Mouse (Mus musculus) C2C12 (cell line): Measurements from ENCODE around the gene Mrps23. TPM values are rescaled to one million over a fixed set of nuclear protein-coding genes. Genes with fewer than 3 reads are reported as not detected.
A peak's percentile ranks its signal among the peaks of the same experiment; 100 is the strongest.

Experiments used
- H3K27me3 ChIP-seq: one replicate; pipeline ENCODE4 v1.6.1; 2011; ENCODE audit not compliant: control insufficient read depth, insufficient read depth, insufficient read length
- H3K36me3 ChIP-seq: one replicate; pipeline ENCODE4 v1.6.1; 2011; ENCODE audit not compliant: control insufficient read depth, insufficient read depth
- H3K4me3 ChIP-seq: one replicate; pipeline ENCODE4 v1.5.1; 2011; ENCODE audit warnings: mild to moderate bottlenecking, control low read depth; ENCODE audit not compliant: poor library complexity, insufficient read depth, severe bottlenecking
- H3K79me2 ChIP-seq: one replicate; pipeline ENCODE4 v1.6.1; 2011; ENCODE audit not compliant: control insufficient read depth, insufficient read depth
- H3K79me3 ChIP-seq: one replicate; pipeline ENCODE4 v1.6.1; 2011; ENCODE audit warnings: low read depth, control low read depth
- H3ac ChIP-seq: one replicate; pipeline ENCODE3; 2011; ENCODE audit warnings: low read depth; ENCODE audit not compliant: control insufficient read depth, insufficient read length
- CEBPB ChIP-seq: IDR thresholded peaks from one replicate; pipeline ENCODE4 v1.6.1; 2011; ENCODE audit warnings: low read depth, mild to moderate bottlenecking, control low read depth, moderate library complexity
- CTCF ChIP-seq: IDR thresholded peaks from one replicate; pipeline ENCODE4 v1.5.1; 2011; ENCODE audit not compliant: control insufficient read depth, insufficient read depth, insufficient read length
- FOSL1 ChIP-seq: IDR thresholded peaks from one replicate; pipeline ENCODE4 v1.8.0; 2011; ENCODE audit warnings: mild to moderate bottlenecking, low read length; ENCODE audit not compliant: poor library complexity, insufficient read depth, severe bottlenecking
- MAX ChIP-seq: IDR thresholded peaks from one replicate; pipeline ENCODE4 v1.6.1; 2011; ENCODE audit warnings: mild to moderate bottlenecking, control low read depth
- MYOD1 ChIP-seq: IDR thresholded peaks from one replicate; pipeline ENCODE4 v1.6.1; 2011; ENCODE audit warnings: low read depth; ENCODE audit not compliant: control insufficient read depth, insufficient read length
- MYOG ChIP-seq: IDR thresholded peaks from one replicate; pipeline ENCODE4 v1.6.1; 2011; ENCODE audit not compliant: control insufficient read depth, insufficient read length; ENCODE audit errors: extremely low read depth
- USF1 ChIP-seq: IDR thresholded peaks from one replicate; pipeline ENCODE4 v1.6.1; 2011; ENCODE audit warnings: low read depth, mild to moderate bottlenecking, control low read depth, moderate library complexity
- polyA plus RNA-seq: library from polyadenylated mRNA; unstranded; fragments of >200 nt; fragmentation: generic; extraction: Trizol; gene quantifications from one replicate; pipeline ENCODE4 v1.2.1, GENCODE M21; 2012; ENCODE audit warnings: missing spikeins

The Mrps23 gene
- polyA plus RNA-seq, 1 experiment, result 191 TPM

DNA sequence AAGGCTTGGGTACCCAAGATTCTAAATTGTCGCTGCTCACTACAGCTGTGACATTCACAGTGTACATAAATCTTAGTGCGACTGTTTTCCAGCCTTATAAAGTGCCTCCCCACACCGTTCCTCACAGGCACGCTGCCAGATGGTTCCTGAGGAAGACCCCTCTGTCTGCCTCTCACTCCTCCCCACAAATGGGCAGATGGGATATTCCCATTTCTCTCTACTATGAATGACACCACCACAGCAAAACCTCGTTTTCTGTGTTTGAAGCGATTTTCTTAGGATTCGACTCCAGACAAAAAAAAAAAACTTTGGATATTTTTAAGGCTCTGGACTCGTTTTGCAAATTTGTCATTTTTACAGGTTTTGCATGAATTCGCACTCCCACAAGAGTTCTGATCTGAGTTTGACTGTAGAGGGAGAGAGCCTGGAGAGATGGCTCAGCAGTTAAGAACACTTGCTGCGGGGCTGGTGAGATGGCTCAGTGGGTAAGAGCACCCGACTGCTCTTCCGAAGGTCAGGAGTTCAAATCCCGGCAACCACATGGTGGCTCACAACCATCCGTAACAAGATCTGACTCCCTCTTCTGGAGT, 41.5 kb downstream of the Mrps23 start:
- Histone ChIP-seq H3K36me3 (no peaks in the 10 kb centered on the region), H3ac (no peak overlapping the region), H3K4me3 (no peak overlapping the region), H3K79me3 (no peaks in the 10 kb centered on the region), H3K27me3 (no peaks in the 10 kb centered on the region), H3K79me2 (no peaks in the 10 kb centered on the region)
- no peak for TF ChIP-seq CEBPB
- TF ChIP-seq USF1, result no peak
- no peak for TF ChIP-seq MYOD1
- TF ChIP-seq CTCF, result no peak
- TF ChIP-seq MAX, result no peak
- no peak for TF ChIP-seq FOSL1
- no peak for TF ChIP-seq MYOG

DNA sequence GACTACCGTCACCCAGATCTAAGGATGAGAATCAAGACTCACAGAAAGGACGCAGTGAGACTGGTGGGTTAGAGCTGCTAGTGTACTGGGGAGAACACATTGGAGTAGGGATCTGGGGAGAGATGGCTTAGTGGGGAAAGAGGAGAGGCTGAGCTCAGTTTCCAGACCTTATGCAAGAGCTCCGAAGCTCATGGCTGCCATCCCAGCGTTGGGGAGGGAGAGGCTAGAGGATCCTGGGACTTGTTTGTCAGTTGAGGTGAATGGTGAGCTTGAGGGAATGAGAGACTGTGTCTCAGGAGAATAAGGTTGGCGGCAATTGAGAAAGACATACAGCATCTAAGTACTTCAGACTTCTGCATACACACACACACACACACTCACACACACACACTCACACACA, 44.4 kb downstream of the Mrps23 start:
- no peaks in the 10 kb centered on the region for H3K27me3 ChIP-seq
- H3K79me2 ChIP-seq, result no peaks in the 10 kb centered on the region
- TF ChIP-seq MYOD1, result no peak
- H3K79me3 ChIP-seq, result no peaks in the 10 kb centered on the region
- no peak overlapping the region for H3ac ChIP-seq
- H3K36me3 ChIP-seq, result no peaks in the 10 kb centered on the region
- no peak overlapping the region for H3K4me3 ChIP-seq

DNA sequence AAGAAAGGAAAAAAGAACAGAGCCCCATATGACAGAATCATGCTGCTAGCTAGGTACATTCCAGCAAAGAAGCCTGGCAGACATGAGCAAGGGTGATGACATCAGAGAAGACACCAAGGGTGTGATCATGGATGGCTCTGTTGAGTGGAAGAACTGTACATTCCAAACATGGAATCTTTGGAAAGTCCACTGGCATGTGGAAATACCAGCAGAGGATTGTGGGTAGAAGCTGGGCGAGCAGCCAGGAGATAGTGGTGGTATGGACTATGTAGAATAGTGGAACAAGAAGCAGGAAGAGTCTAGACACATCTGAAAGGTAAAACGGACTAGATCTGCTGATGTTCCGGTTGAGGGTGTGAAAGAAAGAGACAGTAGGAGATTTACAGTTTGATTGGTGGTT, 46.4 kb downstream of the Mrps23 start:
- Histone ChIP-seq H3K4me3 (no peak overlapping the region), H3K79me3 (no peaks in the 10 kb centered on the region), H3ac (no peak overlapping the region), H3K36me3 (no peaks in the 10 kb centered on the region), H3K79me2 (no peaks in the 10 kb centered on the region), H3K27me3 (no peaks in the 10 kb centered on the region)
- no peak for TF ChIP-seq MYOD1
- no peak for TF ChIP-seq CTCF

DNA sequence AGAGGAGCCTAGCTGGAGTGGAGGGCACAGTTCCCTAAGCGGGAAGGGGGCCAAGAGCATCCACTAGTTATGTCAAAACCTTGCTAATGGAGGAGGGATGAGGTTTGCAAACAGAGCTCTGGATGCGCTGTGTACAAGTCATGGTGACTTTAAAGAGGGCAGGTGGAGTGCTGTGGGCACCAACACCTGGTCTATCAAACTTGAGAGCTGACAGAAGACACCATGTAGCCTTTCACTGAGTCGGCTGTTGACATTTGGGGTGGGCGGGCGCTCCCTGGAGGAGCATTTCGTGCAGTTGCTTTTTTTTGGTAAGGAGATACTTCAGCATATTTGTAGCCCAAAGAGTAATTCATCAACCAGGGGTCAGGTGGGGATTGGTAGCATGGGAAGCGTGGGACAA, 47.1 kb downstream of the Mrps23 start:
- Histone ChIP-seq H3K27me3 (no peaks in the 10 kb centered on the region), H3K79me2 (no peaks in the 10 kb centered on the region), H3K4me3 (no peak overlapping the region), H3K36me3 (no peaks in the 10 kb centered on the region), H3ac (no peak overlapping the region), H3K79me3 (no peaks in the 10 kb centered on the region)
- TF ChIP-seq CEBPB, result no peak

DNA sequence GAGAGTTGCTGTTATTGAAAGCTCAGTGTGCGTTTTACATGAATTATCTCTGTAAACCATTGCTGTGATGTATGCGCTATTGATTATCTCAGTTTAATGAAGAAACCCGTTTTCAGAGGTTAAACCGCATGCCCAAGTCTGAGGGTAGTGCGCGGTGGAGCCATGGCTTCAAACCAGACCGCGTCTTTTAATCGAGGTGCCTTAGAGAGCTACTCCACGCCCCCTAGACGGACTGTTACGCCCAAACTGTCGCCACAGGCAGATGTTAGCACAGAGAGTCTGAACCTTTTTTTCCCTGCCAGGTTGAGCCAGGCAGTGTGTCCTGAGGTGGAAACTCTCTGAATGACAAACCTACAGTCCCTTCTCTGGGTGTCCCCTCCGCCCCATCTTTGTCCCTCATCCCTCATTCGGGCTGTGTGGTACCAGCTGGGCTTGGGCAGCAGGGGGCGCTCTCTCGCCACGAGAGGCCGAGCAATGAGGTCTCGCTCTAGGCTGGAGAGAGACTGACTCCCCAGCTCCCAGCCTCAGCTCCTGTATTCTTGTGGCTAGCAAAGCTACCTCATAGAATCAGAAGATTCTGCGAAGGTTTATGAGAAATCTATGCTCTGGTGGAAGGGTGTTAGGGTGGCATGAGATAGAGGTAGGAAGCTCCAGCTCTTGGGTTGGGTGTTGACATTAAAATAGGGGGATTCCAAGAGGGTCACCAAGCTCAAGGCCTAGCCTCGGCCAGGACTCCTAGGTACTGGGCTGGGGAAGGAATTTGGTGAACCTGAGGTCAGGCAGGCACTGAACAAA, 48.0 kb downstream of the Mrps23 start:
- no peak for TF ChIP-seq MYOG
- peak; percentile 87 for TF ChIP-seq CTCF
- Histone ChIP-seq H3K79me2 (no peaks in the 10 kb centered on the region), H3ac (no peak overlapping the region), H3K27me3 (no peaks in the 10 kb centered on the region), H3K4me3 (no peak overlapping the region), H3K79me3 (no peaks in the 10 kb centered on the region), H3K36me3 (no peaks in the 10 kb centered on the region)

DNA sequence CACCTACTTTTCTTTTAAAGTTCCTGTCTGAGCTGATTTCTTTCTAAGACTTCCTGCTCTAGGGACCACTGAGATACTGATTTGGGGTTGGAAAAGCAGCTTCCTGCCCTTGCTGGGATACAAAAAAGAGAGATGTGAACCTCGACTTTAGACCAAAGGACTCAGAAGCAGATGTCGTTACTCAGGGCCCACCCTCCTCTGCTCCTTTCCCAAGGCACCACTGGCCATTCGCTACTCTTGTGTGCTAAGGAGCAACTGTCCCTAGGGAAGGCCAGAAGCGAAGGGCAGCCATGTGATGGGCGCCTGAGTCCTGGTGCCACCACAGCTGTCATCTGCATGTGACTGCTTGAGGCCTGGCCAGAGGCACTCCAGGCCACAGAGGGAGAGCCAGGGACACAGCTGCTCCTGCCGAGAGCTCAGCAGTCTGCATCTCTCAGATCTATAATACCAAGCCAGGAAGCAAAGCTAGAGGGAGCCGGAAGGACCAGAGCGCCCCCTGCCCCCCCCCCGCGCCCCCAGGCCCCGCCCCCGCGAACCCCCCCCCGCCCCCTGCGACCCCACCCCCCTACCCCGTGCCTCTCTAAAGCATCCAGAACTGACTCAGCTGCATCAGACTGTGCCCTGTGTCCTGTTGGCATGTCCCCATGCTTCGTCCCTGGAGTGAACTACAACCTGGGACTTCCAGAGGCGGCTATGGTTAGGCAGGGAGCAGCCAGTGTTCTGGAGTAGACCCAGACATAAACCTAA, 48.8 kb downstream of the Mrps23 start:
- H3K27me3 ChIP-seq, result no peaks in the 10 kb centered on the region
- TF ChIP-seq MYOG (no peak), FOSL1 (no peak), CEBPB (no peak), MYOD1 (no peak), CTCF (no peak), USF1 (no peak), MAX (no peak)
- H3K36me3 ChIP-seq, result no peaks in the 10 kb centered on the region
- no peaks in the 10 kb centered on the region for H3K79me2 ChIP-seq
- no peak overlapping the region for H3ac ChIP-seq
- H3K79me3 ChIP-seq, result no peaks in the 10 kb centered on the region
- H3K4me3 ChIP-seq, result no peak overlapping the region
